Mouse (Mus musculus) WW6 (cell line): ENCODE measurements around the gene Olfr1446.

ENCODE experiments used
- DNase-seq: peaks from one replicate; pipeline ENCODE4 v3.0.0-alpha.2; 2013; ENCODE audit warnings: low read depth, low spot score

The Olfr1446 gene

DNA sequence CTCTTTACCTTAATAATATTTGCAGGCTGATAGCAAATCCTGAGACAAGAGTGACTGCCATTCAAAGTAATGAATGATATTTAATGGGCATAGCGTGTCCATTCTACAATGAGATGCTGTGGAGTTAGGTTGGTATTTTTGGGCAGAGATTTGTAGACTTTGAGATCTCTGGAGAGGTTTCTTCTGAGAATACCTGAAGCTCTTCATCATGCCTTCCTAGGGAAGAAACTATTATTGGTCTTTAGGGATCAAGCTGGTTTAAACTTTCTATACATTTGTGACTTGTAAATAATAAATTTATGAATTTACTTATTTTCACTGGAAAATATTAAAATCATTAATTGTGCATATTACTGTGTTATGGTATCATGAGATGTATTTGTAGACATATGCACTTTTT is at the start of gene Olfr1446:
Gene Olfr1446 (minus strand): TSS at position 101 of the 400 bp plus-strand sequence.
- DNase-seq: no peak

DNA sequence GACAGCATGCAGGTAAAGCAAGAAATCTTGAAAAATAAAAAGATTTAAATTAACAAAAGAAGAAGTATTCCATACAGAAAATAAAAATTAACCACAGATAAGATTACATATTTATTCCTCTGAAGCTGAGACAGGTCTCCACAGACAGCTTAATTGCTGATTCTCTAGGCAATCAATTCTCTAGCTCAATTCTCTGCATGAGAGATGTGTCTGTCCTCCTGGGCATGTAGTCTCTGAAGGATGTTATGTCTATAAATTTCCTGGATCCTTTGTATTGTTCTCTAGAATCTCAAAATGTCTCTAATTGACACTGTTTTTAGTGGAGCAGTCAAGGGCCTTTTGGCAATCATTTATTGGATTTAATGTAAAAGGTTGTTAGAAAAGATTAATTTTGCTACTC is 37.2 kb upstream of the Olfr1446 start, which contains the start of gene Olfr1449:
Gene Olfr1449 (plus strand): TSS at position 301 of the 400 bp plus-strand sequence.
- no peak for DNase-seq

DNA sequence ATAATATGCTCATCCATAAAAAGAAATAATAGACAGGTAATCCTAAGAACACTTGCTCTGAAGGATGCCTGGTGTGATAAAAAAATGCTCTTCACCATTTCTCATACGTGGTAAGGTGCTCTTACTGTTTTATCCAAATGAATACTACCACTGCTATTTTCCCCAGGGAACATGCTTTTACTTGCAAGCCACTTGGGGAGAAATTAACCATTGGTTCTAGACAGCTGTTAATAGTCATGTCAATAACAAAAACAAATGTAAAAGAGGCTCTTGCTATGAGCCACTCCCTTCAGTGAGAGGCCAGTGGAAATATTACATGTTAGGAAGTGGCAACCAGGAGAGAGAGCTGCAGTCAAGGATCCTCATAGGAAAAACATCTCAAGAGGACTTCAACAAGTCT is 31.0 kb upstream of the Olfr1446 start, which contains the start of gene Olfr1448:
Gene Olfr1448 (minus strand): TSS at position 101 of the 400 bp plus-strand sequence.
- DNase-seq: no peak

DNA sequence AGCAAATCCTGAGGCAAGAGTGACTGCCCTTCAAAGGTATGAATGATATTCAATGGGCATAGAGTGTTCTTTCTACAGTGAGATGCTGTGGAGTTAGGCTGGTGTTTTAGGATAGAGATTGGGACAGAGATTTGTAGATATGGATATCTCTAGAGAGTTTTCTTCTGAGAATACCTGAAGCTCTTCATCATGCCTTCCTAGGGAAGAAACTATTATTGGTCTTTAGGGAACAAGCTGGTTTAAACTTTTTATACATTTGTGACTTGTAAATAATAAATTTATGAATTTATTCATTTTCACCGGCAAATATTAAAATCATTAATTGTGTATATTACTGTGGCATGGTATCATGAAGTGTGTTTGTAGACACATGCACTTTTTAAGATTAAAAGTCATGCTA is 10.3 kb upstream of the Olfr1446 start, which contains the start of gene Olfr1447:
Gene Olfr1447 (minus strand): TSS at position 101 of the 400 bp plus-strand sequence.
- DNase-seq: no peak

DNA sequence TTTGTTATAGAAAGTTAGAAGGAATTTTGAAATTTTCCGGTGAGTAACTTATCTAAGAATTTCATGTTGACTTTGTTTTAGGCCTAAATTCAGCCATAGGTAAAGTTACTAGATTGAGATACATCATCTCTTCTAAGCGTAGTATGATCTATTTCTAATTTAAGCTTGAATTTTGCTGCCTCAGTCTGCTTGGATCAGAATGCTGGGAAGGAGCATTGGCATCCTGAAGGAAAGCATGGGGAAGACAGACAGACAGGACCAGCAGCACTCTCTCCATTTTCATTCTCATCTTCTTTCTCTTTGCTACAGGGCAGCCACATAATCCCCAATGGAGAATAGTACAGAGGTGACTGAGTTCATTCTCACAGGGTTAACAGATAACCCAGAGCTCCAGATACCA is 9.8 kb downstream of the Olfr1446 start, which contains the start of gene Olfr1445:
Gene Olfr1445 (plus strand): TSS at position 301 of the 400 bp plus-strand sequence.
- DNase-seq: no peak

DNA sequence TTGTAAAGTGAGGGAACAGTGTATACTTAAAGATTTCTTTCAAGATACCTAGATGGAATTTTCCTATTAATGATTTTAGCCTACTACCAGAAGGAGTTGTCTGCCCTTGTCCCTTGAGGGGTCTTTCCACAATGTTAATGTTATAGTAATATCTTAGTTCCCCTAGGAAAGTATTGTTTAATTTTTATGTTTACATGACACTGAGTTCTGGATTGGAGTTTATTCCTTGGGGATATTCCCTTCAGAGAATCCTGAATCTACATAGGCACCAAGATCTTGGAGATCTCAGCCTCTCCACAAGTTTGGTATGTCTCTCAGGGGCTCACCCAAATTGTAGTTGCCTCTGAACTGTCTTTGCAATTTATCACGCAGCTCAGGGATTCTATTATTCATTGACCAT is 36.3 kb downstream of the Olfr1446 start, which contains the start of gene Olfr1444:
Gene Olfr1444 (plus strand): TSS at position 301 of the 400 bp plus-strand sequence.
- no peak for DNase-seq

DNA sequence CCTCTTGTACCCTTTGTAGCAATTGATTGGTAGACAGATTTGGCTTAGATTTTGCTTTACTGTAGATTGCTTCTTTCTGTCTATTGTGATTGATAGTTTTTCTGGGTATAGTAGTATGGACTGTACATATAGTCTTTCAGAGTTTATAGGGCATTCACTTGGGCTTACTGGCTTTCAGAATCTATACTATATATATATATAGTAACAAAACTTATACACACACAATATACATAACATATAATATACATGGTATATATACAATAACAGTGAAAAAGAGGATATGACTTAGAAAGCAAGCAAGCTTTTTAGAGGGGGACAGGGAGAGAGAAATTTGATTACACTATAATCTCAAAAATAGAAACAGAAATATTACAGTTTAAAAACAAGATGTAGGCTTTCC is 46.9 kb downstream of the Olfr1446 start, which contains the start of gene Gm5244:
Gene Gm5244 (plus strand): TSS at position 301 of the 400 bp plus-strand sequence.
- DNase-seq: no peak

DNA sequence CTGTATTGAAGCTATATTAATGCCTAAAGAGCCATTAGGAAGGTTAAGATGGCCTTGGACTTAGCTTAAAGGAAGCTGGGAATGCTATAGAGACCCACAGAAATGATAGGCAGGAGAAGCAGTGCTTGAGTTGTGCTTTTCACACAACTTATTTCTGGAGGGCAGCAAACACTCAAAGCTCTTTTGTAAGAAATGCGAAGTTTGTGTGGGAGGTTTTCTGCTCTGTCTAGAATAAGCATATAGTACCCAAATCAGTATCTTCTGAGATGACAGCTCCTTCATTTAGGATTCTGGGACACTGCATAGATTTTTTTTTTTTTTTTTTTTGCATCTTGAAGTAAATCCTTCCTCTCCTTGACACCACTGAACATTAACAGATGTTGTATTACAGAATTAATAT is 54.8 kb downstream of the Olfr1446 start:
- DNase-seq: no peak
